Mouse (Mus musculus) mature B cell (primary cell): ENCODE results near the gene Neurl2.
"Not testable (repeated sequence)": the region's sequence is repeated elsewhere in the genome, so short reads cannot be mapped to it uniquely, and the experiment has no call there.

Experiments
- in situ Hi-C: fragments of 300-500 bp; cut with MboI; formaldehyde crosslinking; loops from 2 replicates; pipeline ENCODE4 v1.14.3; 2019

The Neurl2 gene

GRCm38 (mm10) chr2:164817703-164818102, 15.6 kb downstream of the Neurl2 start:
- in situ Hi-C loops = no loop called here

DNA sequence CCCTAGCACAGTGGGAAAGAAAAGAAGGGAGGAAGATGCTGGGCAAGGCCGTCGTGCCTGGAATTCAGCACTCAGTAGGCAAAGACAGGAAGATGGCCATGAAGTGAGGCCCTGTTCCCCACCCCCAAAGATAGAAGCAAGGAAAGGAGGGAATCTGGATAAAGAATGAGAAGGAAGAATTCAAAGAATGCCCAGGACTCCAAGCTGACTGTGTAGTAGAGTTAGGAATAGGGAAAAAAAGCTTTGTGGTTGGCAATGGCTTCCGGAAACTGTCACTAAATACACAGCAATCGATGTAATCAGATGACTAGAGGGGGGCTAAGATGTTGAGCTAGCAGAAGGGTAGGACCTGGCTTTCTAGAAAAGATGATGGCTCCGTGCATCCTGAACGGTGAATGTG, 16.1 kb downstream of the Neurl2 start:
- in situ Hi-C loops = no loop called here

DNA sequence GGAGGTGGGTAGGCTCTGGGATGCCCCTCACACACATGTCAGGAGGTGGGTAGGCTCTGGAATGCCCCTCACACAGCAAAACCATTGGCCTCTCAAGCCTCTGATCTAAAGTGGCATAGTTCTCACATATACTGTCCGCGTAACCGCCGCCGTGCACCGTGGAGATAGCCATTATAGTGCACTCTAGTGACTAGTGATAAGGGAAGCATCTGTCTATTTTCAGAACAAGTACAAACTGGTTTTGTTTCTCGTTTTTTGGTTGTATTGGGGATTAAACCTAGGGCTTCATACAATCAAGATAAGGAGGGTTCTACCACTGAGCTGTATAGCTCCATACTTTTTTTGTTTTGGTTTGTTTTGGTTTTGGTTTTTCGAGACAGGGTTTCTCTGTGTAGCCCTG, 17.4 kb downstream of the Neurl2 start:
- in situ Hi-C loops = no loop called here

DNA sequence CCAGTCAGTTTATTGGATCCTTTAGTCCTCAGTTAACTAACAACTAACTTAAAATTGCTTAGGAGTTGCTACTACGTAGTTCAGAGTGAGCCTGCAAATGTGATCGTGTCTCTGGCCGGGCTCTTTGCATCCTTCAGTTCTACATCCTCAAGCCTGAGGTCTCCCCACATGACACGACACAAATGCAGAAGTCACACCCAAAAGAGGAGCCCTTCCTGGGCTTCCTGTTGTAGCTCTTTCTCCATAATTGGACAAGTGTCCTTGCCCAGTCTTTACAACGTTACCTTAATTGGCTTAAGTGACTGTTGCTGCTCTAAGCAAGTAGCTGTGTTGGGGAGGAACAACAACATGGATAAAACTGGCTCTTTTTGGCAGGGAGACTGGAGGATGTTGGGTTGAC, 17.9 kb downstream of the Neurl2 start:
- in situ Hi-C loops = no loop called here

DNA sequence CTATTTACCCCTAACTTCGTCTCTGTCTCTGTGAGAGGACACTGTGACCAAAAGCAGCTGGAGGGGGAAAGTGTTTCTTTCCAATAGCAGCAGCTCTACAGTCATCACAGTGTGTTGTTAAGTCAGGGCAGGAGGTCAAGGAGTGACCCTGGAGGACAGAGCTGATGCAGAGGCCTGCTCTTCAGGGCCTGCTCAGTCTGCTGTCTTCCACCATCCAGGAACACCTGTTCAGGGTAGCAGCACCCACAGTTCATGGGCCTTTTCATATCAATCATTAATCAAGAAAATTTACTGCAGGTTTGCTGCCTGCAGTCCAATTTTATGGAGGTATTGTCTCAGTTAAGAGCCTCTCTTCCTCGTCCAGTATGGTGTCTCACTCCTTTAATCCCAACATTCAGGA, 19.7 kb downstream of the Neurl2 start:
- in situ Hi-C loops = no loop called here

DNA sequence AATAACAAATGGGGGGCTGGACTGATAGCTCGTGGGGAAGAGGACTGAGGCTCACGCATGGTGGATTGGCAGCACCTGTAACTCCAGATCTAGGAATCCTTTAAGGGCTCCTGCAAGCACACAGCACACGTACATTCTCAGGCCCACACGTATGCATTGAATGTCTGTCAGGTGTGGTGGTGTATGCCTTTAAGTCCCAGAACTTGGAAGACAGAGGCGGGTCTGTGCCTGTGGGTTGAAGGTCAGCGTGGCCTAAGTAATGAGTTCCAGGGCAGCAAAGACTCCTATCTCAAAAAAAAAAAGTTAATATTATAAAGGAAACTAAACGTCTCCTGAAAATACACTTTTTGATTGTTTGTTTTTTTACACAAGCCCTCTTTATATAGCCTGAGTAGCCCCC, 26.6 kb downstream of the Neurl2 start:
- in situ Hi-C loops = no loop called here

GRCm38 (mm10) chr2:164805332-164805718, 27.9 kb downstream of the Neurl2 start:
- in situ Hi-C loops = no loop called here

DNA sequence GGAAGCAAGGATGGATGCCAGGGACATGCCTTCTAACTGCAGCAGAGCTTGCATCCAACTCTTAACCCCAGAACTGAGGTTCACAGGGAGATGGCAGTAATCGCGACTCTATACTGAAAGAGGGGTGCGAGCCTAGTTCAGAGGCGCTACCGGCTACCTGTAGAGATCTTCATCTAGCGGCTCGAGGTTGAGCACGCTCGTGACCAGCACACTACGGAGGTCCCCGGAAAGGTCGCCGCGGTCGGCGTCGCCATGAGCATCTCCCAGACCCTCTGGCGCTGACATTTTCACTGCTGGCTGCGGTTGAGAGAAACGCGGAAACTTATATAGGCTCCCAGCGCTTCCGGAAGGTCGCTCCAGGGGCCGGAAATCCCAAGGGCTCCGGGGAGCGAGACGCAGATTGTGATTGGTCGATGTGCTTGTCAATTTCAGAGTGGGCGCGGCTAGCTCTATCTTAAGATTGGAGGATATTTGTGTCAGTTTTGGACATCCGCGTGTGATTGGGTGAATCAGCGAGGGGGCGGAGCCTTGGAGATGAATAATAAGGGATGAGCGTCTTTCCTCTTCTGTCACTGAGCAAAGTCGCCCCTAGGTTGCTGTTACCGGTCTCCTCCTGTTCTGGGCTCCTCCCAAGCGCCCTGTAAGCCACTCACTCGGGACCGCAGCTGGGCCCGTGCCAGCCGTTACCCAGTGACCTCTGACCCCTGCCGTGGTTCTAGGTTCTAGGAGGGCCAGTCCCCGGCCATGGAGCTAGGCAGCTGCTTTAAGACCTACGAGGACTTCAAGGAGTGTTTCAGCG, 28.5 kb downstream of the Neurl2 start, which contains the start of the genes Acot8 and Zswim3:
Gene Acot8, minus strand, starts transcription at position 350 of the 799 bp plus-strand sequence.
Gene Zswim3, plus strand, starts transcription at position 566 of the 799 bp plus-strand sequence.
- in situ Hi-C loops = no loop called here

DNA sequence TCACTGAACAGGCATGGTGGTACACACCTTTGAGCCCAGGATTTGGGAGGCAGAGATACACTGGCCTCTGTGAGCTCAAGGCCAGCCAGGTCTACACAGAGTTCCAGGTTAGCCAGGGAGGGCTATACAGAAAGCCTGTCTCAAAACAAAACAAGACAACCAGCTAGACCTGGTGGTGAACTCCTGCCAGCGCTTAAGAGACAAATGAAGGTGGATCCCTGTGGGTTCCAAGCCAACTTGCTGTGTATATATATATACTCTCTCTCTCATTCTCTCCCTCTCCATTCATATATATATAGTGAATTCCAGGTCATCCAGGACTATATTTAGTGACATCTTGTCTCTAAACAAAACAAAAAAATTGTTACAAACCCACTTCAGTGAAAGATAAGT, 29.3 kb downstream of the Neurl2 start:
- in situ Hi-C loops = no loop called here

- in situ Hi-C loops = no loop called here
Observed at GRCm38 (mm10) chr2:164803201-164803920, 29.9 kb downstream of the Neurl2 start.

DNA sequence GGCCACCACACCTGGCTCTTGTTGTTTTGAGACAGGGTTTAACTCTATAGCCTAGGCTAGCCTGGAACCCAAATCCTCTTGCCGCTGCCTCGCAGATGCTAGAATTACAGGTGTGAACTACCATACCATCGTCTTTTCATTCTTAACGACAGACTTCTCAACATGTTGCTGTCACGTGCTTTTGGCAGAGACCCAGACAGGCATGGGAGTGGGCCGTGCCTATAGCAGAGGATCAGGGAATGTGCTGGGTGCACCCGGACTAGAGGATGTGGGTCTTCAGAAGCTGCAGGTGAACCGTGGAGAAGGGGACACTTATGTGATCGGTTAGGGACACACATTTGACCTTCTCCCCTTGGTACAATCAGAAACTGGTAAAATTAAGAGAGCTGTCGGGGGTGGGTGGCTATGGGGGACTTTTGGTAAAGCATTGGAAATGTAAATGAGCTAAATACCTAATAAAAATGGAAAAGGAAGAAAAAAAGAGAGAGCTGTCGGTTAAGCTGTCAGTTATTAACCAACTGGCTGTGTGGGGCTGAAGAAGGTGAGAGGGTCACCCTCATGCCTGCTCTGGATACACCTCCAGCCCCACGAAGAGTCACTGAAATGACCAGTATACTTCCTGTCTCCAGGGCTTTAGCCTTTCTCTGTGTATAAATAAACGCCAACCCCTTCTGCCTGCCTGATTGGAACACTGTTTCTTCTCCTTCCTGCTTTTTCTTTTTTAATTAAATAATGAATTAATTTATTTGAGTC, 32.8 kb downstream of the Neurl2 start:
- in situ Hi-C loops = no loop called here

GRCm38 (mm10) chr2:164798554-164798953, 34.7 kb downstream of the Neurl2 start:
- in situ Hi-C loops = not testable (repeated sequence)

DNA sequence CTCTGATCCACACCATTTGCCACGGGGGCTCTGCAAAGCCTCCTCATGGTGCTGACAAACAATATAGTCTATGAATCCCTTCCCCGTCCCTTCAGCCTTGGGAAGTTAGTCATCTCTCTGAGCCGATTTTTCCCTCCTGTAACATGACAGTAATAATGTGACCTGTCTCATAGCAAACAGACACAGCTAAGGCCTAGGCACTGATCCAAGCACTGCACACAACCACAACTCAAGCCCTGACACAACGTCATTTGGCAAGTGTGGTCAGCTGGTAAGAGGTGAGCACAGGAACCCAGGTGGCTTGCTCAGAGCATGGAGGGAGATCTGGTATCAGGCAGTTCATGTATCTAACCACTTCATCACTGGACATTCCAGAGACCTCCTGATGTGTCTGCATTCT, 37.4 kb downstream of the Neurl2 start:
- in situ Hi-C loops = no loop called here

DNA sequence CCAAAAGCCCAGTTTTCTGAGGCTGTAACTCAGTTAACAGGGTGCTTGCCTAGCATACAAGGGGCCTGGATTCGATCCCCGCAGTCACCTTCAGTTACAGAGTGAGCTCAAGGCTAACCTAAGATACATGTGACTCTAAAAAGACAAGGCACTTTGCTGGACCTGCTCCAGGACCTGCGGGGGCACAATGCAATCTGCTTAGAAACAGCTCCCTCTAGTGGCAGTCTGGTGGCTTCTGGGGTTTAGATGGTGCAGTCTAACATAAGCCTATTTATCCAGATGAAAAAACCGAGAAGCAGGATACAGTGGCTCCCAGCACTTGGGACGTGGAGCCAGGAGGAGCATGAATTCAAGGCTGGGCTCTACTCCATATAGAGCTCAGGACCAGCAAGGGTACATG, 39.0 kb downstream of the Neurl2 start:
- in situ Hi-C loops = no loop called here

GRCm38 (mm10) chr2:164793772-164794171, 39.5 kb downstream of the Neurl2 start:
- in situ Hi-C loops = no loop called here

GRCm38 (mm10) chr2:164793236-164793635, 40.0 kb downstream of the Neurl2 start:
- in situ Hi-C loops = no loop called here

DNA sequence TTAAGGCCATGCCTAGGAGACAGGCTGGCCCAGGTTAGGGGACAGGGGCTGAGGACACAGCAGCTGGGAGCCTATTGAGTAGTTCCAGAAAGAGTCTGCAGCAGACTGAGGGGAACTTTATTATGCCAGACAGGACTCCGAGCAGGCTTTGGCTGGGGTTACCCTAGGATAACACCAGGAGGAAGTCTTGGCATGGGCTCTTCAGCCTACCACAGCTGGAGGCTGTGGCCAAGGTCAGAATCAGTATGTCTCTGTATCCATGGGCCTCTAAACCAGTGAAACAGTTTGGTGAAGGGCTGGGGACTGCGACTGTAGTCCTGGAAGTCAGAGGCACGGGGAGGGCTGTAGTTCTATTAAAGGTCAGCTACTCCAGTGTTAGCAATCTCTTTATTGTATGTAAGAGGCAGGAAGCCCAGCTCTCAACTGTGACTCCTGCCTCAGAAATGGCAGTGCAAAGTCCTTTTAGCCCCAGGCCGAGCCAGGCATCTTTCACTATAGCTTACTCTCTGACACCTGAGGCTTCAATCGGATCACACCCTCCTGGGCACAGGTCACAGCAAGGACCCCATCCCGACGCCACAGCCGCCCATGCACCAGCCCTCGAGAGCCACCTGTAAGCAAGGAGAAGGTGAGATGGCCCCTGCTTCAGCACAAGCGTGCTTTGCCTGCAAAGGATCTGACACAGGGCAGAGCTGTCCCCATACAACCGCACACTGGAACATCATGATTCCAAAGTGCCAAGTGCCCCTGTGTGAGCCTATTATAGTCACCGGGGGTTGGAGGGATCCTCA, 40.7 kb downstream of the Neurl2 start:
- in situ Hi-C loops = no loop called here

DNA sequence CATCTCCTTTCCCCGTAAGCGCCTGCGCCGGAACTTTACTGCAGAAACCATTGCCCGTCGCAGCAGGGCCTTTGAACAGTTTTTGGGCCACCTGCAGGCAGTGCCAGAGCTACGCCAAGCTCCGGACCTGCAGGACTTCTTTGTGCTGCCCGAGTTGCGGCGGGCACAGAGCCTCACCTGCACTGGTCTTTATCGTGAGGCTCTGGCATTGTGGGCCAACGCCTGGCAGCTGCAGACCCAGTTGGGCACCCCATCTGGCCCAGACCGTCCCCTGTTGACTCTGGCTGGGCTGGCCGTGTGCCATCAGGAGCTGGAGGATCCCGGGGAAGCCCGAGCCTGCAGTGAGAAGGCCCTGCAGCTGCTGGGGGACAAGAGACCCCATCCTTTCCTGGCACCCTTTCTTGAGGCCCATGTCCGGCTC, 41.4 kb downstream of the Neurl2 start:
- in situ Hi-C loops = no loop called here

DNA sequence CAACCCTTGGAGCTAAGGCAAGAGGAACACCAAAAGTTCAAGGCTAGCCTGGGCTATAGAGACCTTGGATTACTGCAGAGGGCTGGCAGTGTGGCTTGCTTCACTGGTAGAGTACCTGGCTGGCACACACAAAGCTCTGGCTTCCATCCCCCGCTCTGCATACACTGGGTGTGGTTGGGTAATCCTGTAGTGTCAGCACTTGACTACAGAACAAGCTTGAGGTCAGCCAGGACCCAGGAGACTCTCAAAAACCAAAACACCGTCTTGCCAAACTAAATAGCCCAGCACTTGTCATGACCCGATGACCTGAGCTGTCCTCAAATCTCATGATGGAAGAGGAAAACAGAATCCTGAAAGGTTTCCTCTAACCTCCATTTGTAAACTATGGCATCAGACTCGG, 42.8 kb downstream of the Neurl2 start:
- in situ Hi-C loops = no loop called here

DNA sequence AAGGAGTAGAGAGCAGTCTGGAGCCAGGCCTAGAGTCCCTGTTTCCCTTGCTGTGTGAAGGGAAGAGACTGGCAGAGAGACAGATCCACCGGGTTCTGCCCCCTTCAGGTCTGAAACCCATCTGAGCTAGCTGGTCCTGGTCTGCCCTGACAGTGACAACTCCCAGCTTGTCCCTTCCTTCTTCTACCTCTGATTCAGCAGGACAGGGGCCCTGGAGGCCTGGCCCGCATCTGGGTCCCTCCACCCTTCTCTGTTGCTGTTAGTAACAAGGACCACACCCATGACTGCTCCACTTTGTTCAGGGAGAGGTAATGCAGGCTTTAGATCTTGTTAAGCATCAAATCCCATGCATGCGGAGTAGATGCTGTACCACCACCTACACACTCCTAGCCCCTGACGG, 44.8 kb downstream of the Neurl2 start:
- in situ Hi-C loops = no loop called here

GRCm38 (mm10) chr2:164787779-164788178, 45.5 kb downstream of the Neurl2 start:
- in situ Hi-C loops = no loop called here

- in situ Hi-C loops = no loop called here
Observed at GRCm38 (mm10) chr2:164787032-164787431, 46.2 kb downstream of the Neurl2 start.
